Mouse (Mus musculus): ENCODE results near the gene Gzmm.

- TF ChIP-seq CTCF (IDR thresholded peaks at IDR 0.05; ENCODE audit: low read depth) (no peak), EP300 (IDR thresholded peaks at IDR 0.05; ENCODE audit: low read depth) (peak; percentile 96)
Observed at GRCm38 (mm10) chr10:79705951-79706350, 17.1 kb downstream of the Gzmm start.
